Mouse (Mus musculus) T-helper 1 cell (primary cell): Measurements from ENCODE around the gene Ssh3.

Experiments
- in situ Hi-C: fragments of 300-600 bp; cut with MboI, MseI; formaldehyde crosslinking; loops from one replicate; pipeline ENCODE4 v1.15.1; 2025; ENCODE audit warnings: high pct_unique_total_duplicates

The Ssh3 gene

DNA sequence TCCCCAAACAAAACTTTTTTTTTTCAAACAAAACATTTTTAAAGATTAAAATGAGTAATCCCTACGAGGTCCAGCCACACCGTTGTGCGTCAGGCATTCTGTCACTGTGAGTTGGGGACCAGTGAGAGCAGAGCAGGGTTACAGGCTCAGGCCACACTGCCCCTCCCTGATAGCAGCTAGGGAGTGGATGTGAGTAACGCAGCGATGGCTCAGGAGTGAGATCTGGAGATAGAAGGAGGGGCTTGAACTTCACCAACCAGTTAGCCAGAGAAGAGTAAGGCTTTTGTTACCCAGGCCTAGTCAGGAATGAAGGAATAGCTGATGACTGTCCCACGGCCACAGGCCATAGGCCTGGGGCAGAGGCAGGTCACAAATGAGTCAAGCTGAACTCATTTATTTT is 24.2 kb downstream of the Ssh3 start:
- in situ Hi-C loops, result loop anchor here (5.0 kb wide), 1 partner anchor 37 kb away; no protein-coding TSS in a partner anchor

DNA sequence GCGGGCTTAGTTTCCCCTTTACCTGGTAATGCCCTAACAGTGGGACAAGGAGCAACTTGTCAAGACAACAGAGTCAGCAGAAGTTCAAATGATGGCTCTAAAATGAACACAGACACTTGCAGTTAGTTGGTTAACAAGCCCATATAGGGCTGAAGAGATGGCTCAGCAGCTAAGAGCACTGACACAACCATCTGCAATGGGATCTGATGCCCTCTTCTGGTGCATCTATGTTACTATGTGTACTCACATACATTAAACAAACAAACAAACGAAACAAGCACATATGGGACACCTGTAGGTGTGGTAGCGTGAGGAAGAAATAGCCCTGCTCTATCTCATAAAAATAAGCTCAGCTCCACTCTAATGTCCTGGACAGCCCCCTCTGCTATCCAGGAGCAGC is 26.6 kb downstream of the Ssh3 start:
- in situ Hi-C loops, result loop anchor here (5.0 kb wide), 1 partner anchor 35 kb away; no protein-coding TSS in a partner anchor

DNA sequence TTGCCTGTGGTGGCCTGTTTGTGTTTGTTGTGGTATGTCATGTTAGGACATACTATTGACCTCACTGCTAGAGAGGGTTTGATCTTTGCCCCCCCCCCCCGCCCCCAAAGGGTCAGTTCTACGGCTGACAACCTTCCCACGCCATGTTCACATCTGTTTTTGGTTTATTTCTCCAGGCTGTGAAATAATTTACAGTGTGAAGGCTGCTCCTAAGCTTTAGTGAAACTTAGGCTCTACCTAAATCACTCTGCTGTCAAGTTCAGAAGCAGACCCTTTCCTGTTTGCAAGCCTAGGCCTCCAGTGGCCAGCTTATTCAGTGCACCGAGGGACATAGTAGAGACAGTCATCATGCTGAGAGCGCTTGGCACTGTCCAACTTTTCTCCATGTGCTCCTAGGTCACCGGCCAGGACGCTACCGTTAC is 28.7 kb downstream of the Ssh3 start:
- in situ Hi-C loops, result loop anchor here (5.0 kb wide), 1 partner anchor 33 kb away; no protein-coding TSS in a partner anchor

DNA sequence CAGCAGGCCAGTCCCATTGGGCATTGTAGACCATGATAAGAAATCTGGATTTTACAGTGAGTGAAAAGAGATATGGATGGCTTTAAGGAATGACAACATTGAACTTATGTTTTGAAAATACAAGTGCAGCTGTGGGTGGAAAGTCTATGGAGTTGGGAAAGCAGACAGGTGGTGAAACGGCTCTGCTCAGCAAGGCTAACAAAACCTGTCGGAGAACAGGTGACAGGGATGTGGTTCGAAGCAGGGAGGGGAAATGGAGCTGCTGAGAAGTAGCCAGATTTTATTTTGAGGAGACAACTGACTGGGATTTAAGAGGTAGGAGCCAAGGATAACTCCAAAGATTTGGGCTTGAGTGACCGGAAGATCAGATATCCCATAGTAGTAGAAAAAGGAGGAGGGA is 34.4 kb downstream of the Ssh3 start:
- in situ Hi-C loops, result no loop called here

DNA sequence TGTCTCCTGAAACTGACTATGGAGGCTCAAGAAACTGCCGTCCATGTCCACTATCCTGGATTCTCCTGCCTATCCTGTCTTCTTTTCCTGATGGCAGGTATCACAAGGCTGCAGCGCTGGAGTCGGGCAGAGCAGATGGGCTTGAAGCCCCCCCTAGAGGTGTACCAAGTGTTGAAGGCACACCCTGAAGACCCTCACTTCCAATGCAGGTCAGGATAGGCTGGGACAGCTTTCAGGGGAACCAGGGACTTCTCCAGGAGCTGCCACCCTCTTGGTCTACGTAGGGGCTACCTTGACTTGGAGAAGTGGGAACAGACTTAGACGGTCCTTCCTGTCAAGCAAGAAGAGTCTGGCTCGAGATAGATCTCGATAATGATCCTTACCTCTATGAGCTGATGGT is 36.3 kb downstream of the Ssh3 start:
- in situ Hi-C loops, result no loop called here

DNA sequence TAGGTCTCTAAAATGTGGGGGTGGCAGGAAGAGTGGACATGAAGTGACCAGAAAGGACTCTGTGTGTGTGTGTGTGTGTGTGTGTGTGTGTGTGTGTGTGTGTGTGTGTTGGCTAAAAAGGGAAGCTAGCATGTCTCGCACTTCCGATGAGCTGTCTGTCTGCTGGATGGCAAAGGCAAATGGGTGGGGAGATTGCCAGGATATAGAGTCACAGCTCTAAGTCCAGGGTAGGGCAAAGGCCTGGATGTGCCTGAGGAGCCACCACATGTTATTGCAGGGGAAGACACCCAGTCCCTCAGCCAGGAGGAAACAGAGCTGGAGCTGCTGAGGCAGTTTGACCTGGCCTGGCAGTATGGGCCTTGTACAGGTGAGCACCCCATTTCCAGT is 36.8 kb downstream of the Ssh3 start:
- in situ Hi-C loops, result no loop called here

DNA sequence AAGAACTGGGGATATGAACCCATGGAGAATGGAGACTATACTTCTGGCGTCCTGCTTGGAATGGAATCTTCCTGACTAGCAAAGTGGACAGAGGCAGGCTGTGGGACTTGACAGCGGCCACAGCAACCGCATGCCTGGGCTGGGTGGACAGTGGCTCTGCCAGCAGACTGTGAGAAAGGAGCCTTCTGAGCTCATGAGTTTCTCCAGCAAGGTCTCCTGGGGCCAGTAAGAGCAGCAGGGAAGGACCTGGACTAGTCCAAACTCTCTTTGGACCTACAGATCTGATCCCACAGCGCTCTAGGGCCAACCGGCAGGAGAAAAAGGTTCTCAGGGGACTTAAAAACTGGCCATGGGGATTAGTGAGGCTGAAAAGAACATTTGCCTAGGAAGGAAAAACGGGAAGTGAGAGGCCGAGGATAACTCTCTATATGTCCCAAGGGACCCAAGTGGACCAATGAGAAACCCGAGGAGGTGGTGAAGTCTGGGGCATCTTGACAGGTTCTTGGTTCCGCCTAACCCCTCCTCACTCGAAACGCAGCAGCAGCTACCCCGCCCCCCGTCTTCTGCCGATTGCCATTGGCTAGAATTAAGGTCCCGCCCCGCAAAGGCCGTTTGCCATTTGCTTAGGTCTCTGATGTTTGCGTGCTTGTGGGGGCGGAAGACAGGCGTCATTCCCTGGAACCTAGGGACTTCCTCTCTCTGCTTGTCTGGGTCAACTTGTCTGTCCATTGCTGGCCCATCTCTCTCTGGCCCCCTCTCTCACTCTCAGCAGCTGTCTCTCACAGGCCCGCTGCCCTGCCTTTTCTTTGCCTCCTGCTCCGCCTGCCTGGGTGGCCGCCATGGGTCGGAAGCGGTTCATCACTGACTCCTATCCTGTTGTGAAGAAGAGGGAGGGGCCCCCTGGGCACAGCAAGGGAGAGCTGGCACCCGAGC is 37.5 kb downstream of the Ssh3 start, which contains the start of gene Pold4:
TSS of gene Pold4 (plus strand) at position 647 of the 933 bp plus-strand sequence.
- in situ Hi-C loops, result no loop called here

DNA sequence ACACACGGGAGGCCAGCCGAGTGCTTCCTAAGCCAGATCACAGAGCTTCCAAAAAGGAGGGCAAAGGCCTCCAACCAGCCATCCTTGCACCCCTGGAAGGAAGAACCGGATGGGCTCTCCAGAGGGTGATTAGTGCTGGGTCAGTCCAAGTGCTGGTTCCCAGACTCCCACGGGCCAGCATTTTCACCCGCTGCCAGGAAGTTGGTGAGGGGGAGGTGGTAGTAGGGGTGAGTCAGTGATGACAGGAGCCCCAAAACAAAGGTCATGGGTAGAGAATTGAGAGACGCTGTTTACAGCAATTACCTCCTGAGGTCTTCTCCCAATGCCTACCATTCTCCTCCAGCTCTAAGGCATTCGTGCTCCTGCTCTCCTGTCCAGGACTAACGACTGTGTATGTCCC is 38.6 kb downstream of the Ssh3 start:
- in situ Hi-C loops, result no loop called here

DNA sequence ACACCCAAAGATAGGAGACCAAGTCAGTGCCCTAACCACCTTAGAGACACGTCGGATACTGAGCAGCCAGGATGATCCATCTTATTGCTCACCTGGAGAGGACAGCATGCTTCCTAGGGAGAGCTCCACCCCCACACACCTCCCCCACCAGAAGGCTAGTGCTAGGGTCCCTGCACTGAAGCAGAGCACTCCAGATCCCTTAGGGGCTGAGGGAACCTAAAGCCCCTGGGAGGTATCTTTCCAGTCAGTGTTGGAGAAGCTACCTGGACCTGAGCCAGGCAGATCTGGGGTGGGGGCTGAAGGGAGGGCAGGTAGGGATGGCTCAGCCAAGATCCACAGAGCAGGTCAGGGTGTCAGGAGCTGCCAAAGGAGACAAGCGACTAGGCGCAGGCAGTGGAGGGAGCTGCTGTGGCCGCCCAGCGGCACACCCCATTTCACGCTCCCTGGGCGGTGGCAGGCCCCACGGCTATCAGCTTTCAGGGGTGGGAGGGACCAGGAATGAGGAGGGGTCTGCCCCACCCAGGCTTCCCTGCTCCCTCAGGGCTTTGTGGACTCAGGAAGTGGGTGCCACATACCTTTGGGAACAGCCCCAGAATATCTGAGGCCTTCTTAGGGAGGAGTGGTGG is 39.4 kb downstream of the Ssh3 start:
- in situ Hi-C loops, result no loop called here

DNA sequence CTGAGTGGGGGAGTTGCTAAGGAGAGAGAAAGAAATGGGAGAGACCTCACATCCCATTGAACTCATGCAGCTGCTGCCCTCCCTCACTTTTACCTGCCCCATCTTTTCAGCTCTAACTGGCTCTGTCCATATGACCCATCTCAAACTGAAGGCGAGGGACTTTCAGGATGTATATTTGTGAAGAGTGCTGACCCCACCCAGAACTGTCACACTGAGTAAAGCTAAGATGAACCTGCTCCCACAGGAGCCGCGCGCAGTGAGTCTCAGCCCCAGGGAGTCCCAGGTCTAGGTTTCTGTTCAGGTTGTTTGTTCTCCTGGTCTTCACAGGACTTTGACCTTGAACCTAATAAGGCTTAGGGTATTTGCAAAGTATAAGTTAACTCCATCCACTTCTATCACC is 40.1 kb downstream of the Ssh3 start:
- in situ Hi-C loops, result no loop called here

DNA sequence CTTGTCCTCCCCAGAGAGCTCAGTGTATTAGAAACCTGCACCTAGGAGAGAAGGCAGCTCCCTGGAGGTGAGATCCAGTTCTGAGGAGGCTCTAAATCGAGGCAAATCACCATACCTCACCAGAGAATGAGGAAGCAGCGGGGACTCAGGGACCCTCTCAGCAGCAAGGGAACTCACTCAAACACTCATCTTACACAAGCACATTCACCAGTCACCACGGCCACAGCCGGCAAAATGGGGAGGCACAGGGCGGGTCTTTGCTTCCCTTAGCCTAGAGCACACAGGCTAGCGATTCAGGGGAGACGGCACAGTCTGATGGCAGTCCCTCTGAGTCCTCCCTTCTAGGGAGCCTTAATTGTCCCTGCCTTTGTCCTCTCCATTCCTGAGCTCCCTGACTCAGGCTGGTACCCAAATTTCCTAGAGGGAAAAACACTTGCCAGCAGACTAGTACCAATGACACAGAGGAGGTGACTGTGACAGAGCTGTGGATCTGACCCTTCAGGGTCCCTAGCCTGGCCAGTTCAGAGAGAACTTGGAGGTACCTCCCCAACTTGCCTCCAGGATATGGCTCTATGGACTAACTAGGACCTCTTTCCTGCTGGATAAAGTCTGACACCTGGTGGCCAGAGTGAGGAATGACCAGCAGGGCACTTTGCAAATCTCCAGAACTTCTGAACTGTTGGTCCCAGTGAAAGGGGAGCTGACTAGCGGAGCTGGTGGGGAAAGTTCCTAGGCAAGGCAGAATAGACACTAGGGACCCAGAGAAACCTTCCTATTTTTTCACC is 40.9 kb downstream of the Ssh3 start:
- in situ Hi-C loops, result no loop called here

DNA sequence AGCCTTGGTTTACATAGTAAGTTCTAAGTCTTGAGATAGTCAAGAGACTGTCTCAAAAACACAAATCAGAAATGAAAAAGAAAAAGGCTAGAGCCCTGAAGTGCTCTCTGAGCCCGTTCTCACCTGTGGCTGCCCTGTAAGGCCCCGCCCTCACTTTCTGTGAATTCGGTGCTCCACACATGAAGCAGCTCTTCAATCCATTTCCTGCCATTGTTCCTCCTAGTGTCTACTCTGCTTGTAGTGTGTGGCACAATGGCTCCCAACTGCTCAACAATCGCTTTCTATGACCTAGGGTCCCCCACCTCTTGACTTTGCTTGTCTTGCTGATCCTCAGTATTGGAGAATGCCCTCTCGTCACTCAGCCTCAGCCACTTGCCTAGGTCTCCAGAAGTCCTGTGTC is 41.5 kb downstream of the Ssh3 start:
- in situ Hi-C loops, result no loop called here

DNA sequence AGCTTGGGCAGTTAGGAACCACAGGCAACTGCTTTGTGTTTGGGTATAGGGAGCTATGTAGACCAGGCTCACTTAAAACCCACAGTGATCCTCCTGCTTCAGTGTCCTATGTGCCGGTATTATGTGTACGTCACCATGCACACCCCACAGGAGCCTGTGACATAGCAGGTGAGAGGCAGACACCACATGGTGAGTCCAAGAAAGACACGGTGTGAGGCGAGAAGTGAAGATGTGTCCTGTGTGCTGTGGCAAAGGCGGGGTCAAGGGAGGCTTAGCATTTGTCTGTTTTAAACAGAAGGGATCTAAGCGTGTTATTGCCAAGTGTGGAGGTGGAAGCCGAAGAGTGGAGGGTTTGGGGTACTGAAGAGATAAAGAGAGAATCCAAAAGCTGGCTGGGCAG is 42.2 kb downstream of the Ssh3 start:
- in situ Hi-C loops, result no loop called here

DNA sequence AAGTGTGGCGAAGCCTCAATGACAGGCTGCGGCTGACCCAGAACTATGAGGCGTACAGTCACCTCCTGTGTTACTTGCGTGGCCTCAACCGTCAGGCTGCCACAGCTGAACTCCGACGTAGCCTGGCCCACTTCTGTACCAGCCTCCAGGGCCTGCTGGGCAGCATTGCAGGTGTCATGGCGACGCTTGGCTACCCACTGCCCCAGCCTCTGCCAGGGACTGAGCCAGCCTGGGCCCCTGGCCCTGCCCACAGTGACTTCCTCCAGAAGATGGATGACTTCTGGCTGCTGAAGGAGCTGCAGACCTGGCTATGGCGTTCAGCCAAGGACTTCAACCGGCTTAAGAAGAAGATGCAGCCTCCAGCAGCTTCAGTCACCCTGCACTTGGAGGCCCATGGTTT is 46.8 kb downstream of the Ssh3 start:
- in situ Hi-C loops, result no loop called here

DNA sequence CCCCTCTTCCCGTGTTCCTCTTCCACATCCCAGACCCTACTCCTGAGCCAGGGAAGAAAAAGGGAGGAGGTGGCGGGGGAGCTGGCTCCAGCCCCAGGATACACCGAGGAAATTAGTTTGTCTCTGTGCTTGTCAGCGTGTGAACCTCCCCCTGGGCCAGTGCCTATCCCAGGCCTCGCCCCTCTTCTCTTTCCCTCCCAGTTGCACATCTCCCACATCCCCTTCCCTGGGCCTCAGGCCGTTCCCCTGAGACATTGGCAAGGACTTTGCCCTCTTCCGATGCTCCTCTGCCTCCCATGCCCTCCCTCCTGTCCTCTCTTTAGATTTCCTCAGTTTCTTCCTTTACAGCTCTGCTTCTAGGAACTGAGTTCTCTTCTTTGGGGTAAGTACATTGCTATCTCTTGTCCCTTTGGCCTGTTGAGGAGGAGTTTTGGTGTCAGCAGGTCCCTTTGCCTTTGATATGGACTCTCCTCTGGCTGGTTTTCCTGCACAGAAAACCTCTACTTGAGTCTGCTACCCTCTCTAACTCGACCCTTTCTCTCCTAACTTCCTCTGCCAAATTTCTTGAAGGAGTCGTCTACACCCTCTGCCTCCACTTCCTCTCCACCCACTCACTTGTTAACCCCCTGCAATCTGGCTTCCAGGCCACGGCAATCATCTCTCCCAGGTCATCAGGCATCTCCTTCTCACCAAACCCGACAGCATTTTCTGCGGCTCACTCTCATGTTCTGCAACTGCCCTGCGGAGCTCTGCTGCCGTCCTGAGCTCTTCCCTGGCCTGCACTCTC is 47.8 kb downstream of the Ssh3 start:
- in situ Hi-C loops, result no loop called here

DNA sequence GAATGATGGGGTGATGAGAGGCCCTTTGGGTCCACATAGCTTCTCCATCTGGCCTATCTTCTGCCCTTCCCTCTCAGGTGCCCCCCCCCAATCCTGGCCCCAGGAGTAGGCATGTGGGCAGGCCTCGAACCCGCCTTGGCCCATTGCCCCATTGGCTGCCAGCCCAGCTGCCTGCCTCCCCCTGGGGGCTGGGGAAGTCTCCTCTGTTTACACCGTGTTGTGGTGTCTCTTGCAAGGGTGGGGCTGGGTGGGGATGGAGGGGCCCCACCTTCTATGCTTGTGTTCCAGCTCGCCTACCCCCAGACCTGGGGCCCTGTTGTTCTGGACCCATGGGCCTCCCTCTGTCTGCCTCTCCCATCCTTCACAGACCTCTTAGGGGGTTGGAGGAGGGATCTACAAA is 48.6 kb downstream of the Ssh3 start:
- in situ Hi-C loops, result no loop called here

DNA sequence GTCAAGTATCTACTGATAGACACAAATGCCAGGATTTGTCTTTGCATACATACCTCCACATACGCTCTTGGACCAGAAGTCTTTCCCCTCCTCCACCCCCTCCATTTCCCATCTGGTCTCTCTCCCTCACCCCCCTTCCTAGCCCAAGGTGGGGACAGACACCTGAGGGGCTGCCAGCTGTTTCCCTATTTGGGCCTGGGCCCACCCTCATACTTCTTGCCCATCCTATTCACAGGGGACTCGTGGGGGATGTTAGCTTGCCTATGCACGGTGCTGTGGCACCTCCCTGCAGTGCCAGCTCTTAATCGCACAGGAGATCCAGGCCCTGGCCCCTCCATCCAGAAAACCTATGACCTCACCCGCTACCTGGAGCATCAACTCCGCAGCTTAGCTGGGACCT is 49.0 kb downstream of the Ssh3 start:
- in situ Hi-C loops, result no loop called here

DNA sequence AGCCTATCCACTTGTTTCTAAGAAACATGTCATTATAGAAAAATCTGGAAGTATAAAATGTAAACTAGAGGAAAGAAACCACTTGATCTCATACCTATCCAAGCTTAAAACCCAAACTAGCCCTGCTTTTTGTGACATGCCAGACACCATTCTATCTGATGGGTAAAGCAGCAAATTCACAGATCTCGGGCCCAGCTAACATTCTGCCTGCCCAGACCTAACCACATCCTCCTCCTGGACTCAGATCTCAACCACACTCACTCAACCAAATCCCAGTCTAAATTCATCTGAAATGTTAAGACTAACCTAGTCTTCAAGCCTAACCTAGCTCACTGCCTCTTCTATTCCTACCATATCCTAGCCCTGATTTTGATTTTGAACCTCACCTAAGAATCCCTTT is 50.2 kb downstream of the Ssh3 start:
- in situ Hi-C loops, result no loop called here

DNA sequence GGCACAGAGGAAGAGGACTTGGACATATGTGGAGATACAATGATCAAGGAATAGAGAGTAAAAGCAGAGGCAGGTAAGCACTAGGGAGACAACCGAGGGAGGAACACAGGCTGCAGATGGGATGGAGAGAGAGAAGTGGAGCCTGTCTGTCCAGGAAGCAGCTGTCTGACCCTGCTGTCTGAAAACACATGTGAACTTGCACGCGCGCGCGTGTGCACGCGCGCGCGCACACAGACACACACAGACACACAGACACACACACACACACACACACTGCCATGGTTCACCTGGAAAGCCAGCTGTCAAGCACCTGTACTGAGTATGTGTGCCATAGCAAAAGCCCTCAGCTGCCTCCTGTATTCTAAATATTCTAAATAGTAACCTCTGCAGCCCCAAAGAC is 50.7 kb downstream of the Ssh3 start:
- in situ Hi-C loops, result no loop called here

DNA sequence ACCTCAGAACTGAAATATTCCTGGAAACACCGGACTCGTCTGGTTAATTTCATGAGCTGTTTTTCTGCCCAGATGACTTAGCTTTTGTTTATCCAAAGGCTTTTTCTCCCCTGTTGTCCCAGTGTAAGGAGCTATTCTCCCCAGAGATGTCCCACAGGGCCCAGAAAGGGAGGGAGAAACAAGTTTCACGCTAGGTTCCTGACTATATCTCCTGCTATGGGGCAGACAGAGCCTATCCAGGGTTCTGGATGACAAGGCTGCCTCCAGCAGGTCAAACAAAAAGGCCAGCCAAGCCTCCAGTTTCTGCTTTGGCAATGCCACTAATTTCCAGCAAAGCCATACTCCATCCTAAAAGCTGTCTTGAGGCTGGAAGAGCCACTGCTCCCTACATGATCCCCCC is 51.1 kb downstream of the Ssh3 start:
- in situ Hi-C loops, result no loop called here

DNA sequence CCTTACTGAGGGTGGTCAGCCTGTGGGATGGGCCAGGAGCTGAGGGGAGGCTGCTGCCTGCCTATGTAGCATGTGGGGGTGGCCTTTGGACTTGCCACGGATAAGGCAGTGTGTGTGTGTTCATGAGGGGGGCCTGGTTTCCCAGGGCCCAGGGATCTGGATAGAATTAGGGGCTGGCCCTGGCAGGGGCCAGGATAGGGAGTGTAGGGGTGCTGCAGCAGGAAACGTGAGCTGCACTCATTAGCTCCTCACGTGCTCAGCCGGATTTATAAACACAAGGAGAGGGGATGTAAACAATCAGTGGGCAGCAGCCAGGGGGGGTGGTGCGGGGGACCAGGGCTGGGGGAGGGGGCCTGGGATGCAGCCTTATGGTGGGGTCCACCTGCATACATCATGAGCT is 51.8 kb downstream of the Ssh3 start:
- in situ Hi-C loops, result no loop called here
